Comparison of ENCODE assay signal across 17 mouse cellular contexts in the genomic region with DNA sequence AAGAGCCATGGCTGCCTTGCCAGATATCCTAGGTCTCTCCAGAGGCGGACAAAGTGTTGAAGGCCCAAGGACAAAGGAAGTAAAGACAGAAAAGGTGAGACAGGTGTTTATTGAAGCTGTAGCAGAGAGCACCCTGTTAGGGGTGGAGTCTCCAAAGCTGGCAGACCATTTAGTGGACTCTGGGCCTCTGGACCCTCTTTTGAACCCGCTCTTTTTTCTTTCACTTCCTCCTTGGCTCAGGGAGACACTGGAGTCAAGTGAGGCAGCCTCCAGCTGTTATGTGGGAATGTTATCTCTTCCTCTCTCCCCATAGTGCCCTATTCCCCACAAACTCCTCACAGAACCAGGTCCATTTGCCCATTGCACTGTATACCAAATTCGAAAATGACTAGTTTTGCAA. TPM values are rescaled to one million over a fixed set of nuclear protein-coding genes. Genes with fewer than 3 reads are reported as not detected.
DNase-seq lines count a peak whose midpoint lies in the region; ATAC-seq lines count a peak whose summit lies in the region.
"Had no signal": no experiment of that assay in that cellular context is flagged by ENCODE, and none has a peak within 500 bp of the region (broad histone marks: within the 10 kb centered on the region; RNA-seq: fewer than 3 reads in every experiment).

No protein-coding gene starts in this region.

- no peak overlapping the region for H3K9ac ChIP-seq in heart, embryonic 13.5 days
- no peak overlapping the region for H3K9ac ChIP-seq in liver, embryonic 13.5 days
- H3K9ac ChIP-seq in liver, embryonic 11.5 days (ENCODE audit: low read depth, low read length): no peak overlapping the region
- H3K9ac ChIP-seq: embryonic facial prominence, embryonic 13.5 days; hindbrain, embryonic 15.5 days had no signal

- no peaks in the 10 kb centered on the region for H3K9me3 ChIP-seq in heart, embryonic 13.5 days
- H3K9me3 ChIP-seq in liver, embryonic 13.5 days (replicated peaks): no peaks in the 10 kb centered on the region
- no peaks in the 10 kb centered on the region for H3K9me3 ChIP-seq in liver, embryonic 11.5 days (ENCODE audit: control insufficient read depth, low read length)
- H3K9me3 ChIP-seq: embryonic facial prominence, embryonic 13.5 days; hindbrain, embryonic 15.5 days had no signal

- ATAC-seq in heart, embryonic 13.5 days (ENCODE audit: extremely low read depth, insufficient number of reproducible peaks, low FRiP score, low TSS enrichment): no peak
- ATAC-seq in liver, embryonic 13.5 days (ENCODE audit: low read depth): no peak
- no peak for ATAC-seq in liver, embryonic 11.5 days (replicated peaks; ENCODE audit: low FRiP score)

- no peak for DNase-seq in heart, postnatal 10 days
- no peak for DNase-seq in liver, embryonic 13.5 days
- no peak for DNase-seq in liver, embryonic 11.5 days (ENCODE audit: low spot score)
- DNase-seq in induced T-regulatory cell, adult 2 months (ENCODE audit: low read depth): peak; percentile 10
- DNase-seq in urinary bladder, postnatal 14 days (ENCODE audit: low spot score): no peak
- DNase-seq in gastrocnemius, postnatal 10 days: no peak
- DNase-seq: cerebellum, adult 8-10 months; layer of hippocampus, postnatal 36 days; left cerebral cortex, postnatal 4 days had no signal

- H3K27me3 ChIP-seq in heart, embryonic 13.5 days (replicated peaks): no peaks in the 10 kb centered on the region
- no peaks in the 10 kb centered on the region for H3K27me3 ChIP-seq in liver, embryonic 13.5 days
- H3K27me3 ChIP-seq in liver, embryonic 11.5 days (replicated peaks; ENCODE audit: control insufficient read depth, insufficient read depth, low read length): no peaks in the 10 kb centered on the region
- H3K27me3 ChIP-seq: embryonic facial prominence, embryonic 13.5 days; hindbrain, embryonic 15.5 days had no signal

- intact Hi-C loops in heart, postnatal 10 days (cut with DNase I): loop anchor here (1.0 kb wide), 1 partner anchor 36 kb away; no protein-coding TSS in a partner anchor

- H3K27ac ChIP-seq in heart, embryonic 13.5 days (replicated peaks): peak overlapping the region; percentile 79
- H3K27ac ChIP-seq in liver, embryonic 13.5 days: peak overlapping the region; percentile 32; the same call in 1 of the 2 replicates
- no peak overlapping the region for H3K27ac ChIP-seq in liver, embryonic 11.5 days (ENCODE audit: low read depth, low read length)
- peak overlapping the region; percentile 86 for H3K27ac ChIP-seq in brown adipose tissue, adult 24 weeks (replicated peaks; ENCODE audit: low read depth, low read length)
- H3K27ac ChIP-seq: embryonic facial prominence, embryonic 13.5 days; hindbrain, embryonic 15.5 days had no signal

- no peaks in the 10 kb centered on the region for H3K36me3 ChIP-seq in heart, embryonic 13.5 days
- H3K36me3 ChIP-seq in liver, embryonic 13.5 days: no peaks in the 10 kb centered on the region
- no peaks in the 10 kb centered on the region for H3K36me3 ChIP-seq in liver, embryonic 11.5 days (ENCODE audit: control insufficient read depth, insufficient read depth, low read length)
- H3K36me3 ChIP-seq: embryonic facial prominence, embryonic 13.5 days; hindbrain, embryonic 15.5 days had no signal

- H3K4me3 ChIP-seq in heart, embryonic 13.5 days: no peak overlapping the region
- no peak overlapping the region for H3K4me3 ChIP-seq in liver, embryonic 13.5 days (replicated peaks)
- no peak overlapping the region for H3K4me3 ChIP-seq in liver, embryonic 11.5 days (ENCODE audit: low read depth, low read length)
- no peak overlapping the region for H3K4me3 ChIP-seq in brown adipose tissue, adult 24 weeks (ENCODE audit: insufficient read depth, low read depth, low read length)
- H3K4me3 ChIP-seq: embryonic facial prominence, embryonic 13.5 days; hindbrain, embryonic 15.5 days had no signal

- WGBS in heart, embryonic 13.5 days: 62% methylated on average over 3 of the region's 3 CpGs
- WGBS in liver, embryonic 13.5 days (ENCODE audit: insufficient replicate concordance): 51% methylated on average over 3 of the region's 3 CpGs
- 62% methylated on average over 3 of the region's 3 CpGs for WGBS in liver, embryonic 11.5 days

- H3K4me1 ChIP-seq in heart, embryonic 13.5 days: peaks cover 36% of the 10 kb centered on the region
- H3K4me1 ChIP-seq in liver, embryonic 13.5 days (replicated peaks): peaks cover 30% of the 10 kb centered on the region
- H3K4me1 ChIP-seq in liver, embryonic 11.5 days (replicated peaks; ENCODE audit: control insufficient read depth, insufficient read depth, low read length): peaks cover 18% of the 10 kb centered on the region
- H3K4me1 ChIP-seq in brown adipose tissue, adult 24 weeks (ENCODE audit: control insufficient read depth, insufficient read depth, insufficient read length, low read length): peaks cover 27% of the 10 kb centered on the region
- H3K4me1 ChIP-seq: hindbrain, embryonic 15.5 days had no signal

- no peak overlapping the region for H3K4me2 ChIP-seq in heart, embryonic 13.5 days
- H3K4me2 ChIP-seq in liver, embryonic 13.5 days: no peak overlapping the region
- no peak overlapping the region for H3K4me2 ChIP-seq in liver, embryonic 11.5 days
- H3K4me2 ChIP-seq: embryonic facial prominence, embryonic 13.5 days; hindbrain, embryonic 15.5 days had no signal

RNA-seq across cellular contexts. Expression of gene Tmigd1, which starts 9.0 kb away (rescaled TPM):
- 0.14 and 0.15 TPM in 2 replicates for polyA plus RNA-seq in heart, embryonic 13.5 days (2015; fragmentation: Nextera tagmentation; extraction: Ambion mirVana)
- under 1 TPM; 0.24 to 0.55 TPM for total RNA-seq in heart, postnatal 10 days (2021)
- not detected in 2 replicates for polyA plus RNA-seq in liver, embryonic 13.5 days (2015; fragmentation: Nextera tagmentation; extraction: Ambion mirVana)
- polyA plus RNA-seq in liver, embryonic 11.5 days (2014; fragmentation: Nextera tagmentation; extraction: Ambion mirVana): not detected in 2 replicates
- 1.4 and 1.5 TPM in 2 replicates for polyA plus RNA-seq in brown adipose tissue, adult 24 weeks (2012; ENCODE audit: insufficient read depth, insufficient read length, missing spikeins)
- under 1 TPM; 0.41 to 0.52 TPM for total RNA-seq in gastrocnemius, postnatal 10 days (2021)
- total RNA-seq: ES-E14; layer of hippocampus, postnatal 36 days; left cerebral cortex, postnatal 4 days had no signal
- polyA plus RNA-seq: brain, embryonic 14.5 days; cortical plate, adult 2 months; embryonic facial prominence, embryonic 13.5 days; hindbrain, embryonic 15.5 days; neural tube, embryonic 14.5 days had no signal

RNA-seq across cellular contexts. Expression of gene Blmh, which starts 31.6 kb away (rescaled TPM):
- 97.0 and 109 TPM in 2 replicates for polyA plus RNA-seq in heart, embryonic 13.5 days (2015; fragmentation: Nextera tagmentation; extraction: Ambion mirVana)
- 10 to 100 TPM; 54.8 to 64.8 TPM for total RNA-seq in heart, postnatal 10 days (2021)
- polyA plus RNA-seq in liver, embryonic 13.5 days (2015; fragmentation: Nextera tagmentation; extraction: Ambion mirVana): 61.8 and 66.9 TPM in 2 replicates
- 107 and 116 TPM in 2 replicates for polyA plus RNA-seq in liver, embryonic 11.5 days (2014; fragmentation: Nextera tagmentation; extraction: Ambion mirVana)
- polyA plus RNA-seq in brown adipose tissue, adult 24 weeks (2012; ENCODE audit: insufficient read depth, insufficient read length, missing spikeins): 23.5 and 32.1 TPM in 2 replicates
- total RNA-seq in gastrocnemius, postnatal 10 days (2021): 10 to 100 TPM; 59.2 to 63.5 TPM

RNA-seq across cellular contexts. Expression of gene Cpd, which starts 46.2 kb away (rescaled TPM):
- polyA plus RNA-seq in heart, embryonic 13.5 days (2015; fragmentation: Nextera tagmentation; extraction: Ambion mirVana): 10.8 and 11.0 TPM in 2 replicates
- total RNA-seq in heart, postnatal 10 days (2021): 10 to 100 TPM; 66.5 to 71.9 TPM
- polyA plus RNA-seq in liver, embryonic 13.5 days (2015; fragmentation: Nextera tagmentation; extraction: Ambion mirVana): 4.8 and 6.3 TPM in 2 replicates
- 14.4 and 14.5 TPM in 2 replicates for polyA plus RNA-seq in liver, embryonic 11.5 days (2014; fragmentation: Nextera tagmentation; extraction: Ambion mirVana)
- 17.4 and 18.6 TPM in 2 replicates for polyA plus RNA-seq in brown adipose tissue, adult 24 weeks (2012; ENCODE audit: insufficient read depth, insufficient read length, missing spikeins)
- total RNA-seq in gastrocnemius, postnatal 10 days (2021): 10 to 100 TPM; 53.7 to 59.6 TPM
